Mouse (Mus musculus) left cerebral cortex, adult 11 months (tissue): ENCODE results near the gene Sparc.
"Not testable (repeated sequence)": the region's sequence is repeated elsewhere in the genome, so short reads cannot be mapped to it uniquely, and the experiment has no call there.

Experiments used
- DNase-seq: peaks from one replicate; pipeline ENCODE4 v3.0.0; 2022; ENCODE audit warnings: low spot score

Sparc gene

DNA sequence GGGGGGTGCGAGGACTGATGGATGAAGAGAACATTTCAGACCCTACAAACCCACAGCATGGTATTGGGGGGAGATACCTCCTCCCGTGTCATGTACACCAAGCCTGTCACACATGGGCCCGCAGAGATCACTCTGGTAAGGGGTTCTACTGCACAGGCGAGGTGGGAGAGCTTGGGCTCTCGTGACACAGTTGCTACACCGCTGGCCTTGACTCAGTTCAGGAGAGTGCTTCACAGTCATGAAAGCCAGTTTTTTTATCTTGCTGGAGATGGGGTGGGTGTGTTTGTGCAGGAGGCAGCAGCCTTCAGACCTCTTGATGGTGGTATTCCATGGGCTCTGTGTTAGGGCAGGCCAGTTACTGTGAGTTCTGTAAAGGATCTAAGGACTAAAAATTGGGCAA, 13.1 kb upstream of the Sparc start:
- no peak for DNase-seq

DNA sequence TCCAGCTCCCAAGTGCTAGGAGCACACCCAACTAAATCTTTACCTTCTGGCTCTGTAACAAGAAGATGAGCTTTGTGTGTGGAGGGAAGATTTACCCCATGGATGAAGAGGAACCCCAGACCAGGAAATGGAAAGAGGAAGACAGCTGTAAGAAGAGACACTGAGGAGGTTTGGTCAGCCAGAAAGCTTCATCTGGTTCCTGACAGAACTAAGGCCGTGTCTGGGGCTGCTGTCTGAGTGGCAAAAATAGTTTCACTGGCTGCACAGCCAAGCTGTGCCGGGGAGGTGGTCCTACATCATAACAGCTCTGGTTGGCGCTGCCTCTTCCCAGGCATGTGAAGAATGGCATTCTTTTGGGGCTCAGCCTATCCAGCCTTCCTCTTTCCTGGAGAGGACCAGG, 10.0 kb upstream of the Sparc start:
- no peak for DNase-seq

DNA sequence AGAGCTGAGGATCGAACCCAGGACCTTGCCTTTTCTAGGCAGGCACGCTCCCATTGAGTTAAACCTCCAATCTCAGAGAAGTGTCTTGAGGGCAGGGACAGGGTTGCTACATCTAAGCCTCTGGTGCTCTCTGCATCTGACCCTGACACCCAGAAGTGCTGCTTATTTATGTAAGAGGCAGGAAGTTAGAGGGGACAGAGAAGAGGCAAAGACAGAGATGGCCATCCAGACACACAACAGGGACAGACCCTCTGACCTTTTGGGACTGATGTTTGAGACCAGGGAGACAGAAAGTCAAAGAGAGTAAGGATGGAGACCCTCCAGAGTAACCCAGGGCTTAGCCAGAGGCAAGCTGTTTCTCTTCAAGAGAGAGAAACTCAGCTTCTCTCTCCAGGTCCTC, 7.0 kb upstream of the Sparc start:
- no peak for DNase-seq

DNA sequence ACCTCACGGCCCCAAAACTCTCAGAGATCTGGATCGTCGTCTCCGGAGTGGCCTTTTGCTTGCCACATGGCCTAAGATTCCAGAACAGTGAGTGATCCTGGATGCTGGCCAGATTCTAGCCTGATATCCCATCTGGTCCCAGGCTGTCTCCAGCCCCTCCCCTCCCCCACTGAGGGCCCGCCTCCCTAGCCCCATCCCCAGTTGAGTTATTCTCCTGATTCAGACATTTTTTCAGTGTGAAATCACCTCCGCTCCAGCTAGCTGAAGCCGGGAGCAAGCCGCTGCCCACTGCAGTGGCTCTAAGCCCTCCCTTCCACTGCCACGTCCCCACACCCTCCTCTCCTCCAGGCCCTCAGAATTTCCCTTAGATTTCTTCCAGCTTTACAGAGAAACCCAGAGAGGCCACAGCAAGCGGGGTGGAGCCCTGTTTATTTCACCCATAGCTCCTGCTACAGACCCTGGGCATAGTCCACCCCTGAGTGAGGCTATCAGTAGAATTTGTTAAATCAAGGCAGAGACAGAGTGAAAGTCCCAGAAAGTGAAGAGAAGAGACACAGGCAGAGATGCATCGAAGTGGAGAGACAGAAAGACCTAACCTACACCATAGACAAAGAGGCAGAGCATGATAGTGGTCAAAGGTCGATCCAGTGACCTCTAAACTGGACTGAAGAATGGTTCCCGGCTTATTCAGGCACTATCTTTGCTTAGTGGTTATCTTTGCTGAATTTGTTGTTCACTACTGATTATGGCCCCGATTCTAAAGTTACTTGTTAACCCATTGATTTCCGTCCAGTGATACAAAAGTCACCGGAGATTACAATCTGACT, 5.4 kb upstream of the Sparc start:
- DNase-seq, result no peak

DNA sequence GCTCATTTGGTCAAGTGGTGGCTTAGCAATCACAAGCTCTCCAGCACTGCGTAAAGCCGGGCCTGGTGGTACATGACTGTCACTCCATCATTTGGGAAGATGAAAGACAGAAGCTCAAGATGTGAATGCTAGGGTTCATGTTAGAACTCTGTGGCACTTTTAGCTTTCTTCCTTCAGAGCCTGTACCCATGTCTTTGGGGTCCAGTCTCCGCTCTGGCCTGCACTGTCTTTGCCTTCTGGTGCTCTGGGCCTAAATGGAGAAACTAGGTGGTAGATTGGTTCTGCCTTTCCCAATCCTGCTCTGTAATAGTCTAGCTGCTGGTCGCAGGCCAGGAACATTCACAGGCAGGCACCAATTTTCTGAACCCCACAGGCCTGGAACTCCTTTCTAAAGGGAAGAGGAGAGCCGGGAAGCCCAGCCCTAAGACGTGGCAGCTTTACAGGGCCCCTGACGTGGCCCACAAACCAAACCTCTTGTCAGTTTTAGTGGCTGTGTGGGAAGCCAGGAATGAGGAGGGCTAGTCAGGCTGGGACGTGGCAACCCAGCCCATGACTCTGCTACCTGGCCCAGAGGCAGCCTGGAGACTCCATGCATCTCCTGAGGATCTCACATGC, 1.9 kb upstream of the Sparc start:
- no peak for DNase-seq

DNA sequence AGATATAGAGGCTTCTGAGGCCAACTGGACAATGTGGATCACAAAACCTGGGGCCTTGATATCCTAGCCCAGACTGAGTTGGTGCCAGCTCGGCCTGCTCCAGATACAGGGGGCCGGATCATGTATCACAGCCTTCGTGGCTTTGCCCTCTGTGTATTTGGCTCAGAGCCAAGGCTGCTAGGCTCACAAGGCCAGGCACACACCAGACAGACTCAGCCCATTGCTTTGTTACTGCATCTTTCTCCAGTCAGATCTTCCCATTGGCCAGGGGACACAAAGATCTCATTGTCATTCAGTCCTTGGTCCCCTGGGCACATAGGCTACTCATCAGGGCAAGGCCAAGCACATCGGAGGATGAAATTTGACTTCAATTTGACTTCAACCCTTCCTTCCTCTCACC, 773 bp upstream of the Sparc start:
- DNase-seq, result no peak

DNA sequence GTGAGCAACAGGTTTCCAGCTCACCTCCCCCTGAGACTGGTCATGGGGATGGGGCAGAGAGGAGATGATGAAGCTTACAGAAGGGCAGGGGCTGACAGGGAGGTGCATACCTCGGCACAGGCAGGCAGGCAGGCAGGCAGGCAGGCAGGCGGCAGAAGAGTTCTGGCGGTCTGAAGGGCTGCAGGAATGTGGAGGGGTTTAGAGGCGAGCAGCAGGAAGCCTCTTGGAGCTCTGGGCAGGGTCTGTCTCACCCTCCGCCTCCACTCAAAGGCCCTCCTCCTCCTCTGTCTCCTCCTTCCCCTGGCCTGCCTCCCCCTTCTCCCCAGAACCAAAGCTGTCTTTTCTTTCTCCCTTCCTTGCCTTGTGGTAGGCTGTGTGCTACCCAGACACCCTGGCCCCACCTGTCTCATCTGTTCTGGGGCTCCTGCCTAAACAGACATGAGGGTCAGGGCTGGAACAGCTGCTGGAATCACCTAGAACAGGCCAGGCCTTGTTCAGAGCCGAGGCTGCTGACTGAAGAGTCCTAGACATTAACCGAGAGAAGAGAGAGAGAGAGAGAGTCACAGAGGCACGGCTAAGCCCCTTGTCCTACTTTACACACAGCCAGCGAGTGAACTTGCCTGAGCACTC, 3.2 kb downstream of the Sparc start:
- no peak for DNase-seq

DNA sequence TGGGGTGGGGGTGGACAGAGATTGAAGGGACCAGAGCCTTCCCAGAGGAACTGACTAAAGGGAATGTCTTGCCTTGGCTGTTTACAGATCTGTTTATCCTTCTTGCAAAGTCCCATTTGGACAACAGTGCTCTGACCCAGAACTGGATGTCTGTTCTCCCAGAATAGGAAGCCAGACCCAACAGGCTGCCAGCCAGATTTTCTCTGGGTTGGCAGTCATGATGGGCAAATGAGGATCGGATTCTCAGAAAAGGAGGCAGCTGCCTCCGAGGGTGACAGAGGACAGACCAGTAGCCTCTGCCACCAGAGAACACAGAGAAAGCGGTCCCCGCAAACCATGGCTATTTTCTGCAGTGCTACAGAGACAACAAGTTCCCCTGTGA, 3.7 kb downstream of the Sparc start:
- no peak for DNase-seq

DNA sequence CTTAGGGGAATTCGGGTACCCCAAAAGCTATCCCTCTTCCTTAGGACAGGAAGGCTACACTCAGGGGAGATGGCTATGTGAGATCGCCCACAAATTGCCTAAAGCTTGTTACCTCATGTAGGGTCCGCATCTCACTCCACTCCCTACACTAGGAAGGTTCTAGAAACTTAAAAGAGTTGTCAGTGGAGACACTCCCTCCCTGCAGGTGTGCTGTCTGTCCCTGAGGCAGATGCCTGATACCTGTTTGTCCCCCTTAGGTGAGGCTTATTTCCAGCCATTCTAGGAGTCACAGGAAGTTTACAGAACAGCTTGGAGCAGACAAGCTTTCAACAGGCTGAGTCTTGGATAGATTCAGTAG, 4.3 kb downstream of the Sparc start:
- no peak for DNase-seq

DNA sequence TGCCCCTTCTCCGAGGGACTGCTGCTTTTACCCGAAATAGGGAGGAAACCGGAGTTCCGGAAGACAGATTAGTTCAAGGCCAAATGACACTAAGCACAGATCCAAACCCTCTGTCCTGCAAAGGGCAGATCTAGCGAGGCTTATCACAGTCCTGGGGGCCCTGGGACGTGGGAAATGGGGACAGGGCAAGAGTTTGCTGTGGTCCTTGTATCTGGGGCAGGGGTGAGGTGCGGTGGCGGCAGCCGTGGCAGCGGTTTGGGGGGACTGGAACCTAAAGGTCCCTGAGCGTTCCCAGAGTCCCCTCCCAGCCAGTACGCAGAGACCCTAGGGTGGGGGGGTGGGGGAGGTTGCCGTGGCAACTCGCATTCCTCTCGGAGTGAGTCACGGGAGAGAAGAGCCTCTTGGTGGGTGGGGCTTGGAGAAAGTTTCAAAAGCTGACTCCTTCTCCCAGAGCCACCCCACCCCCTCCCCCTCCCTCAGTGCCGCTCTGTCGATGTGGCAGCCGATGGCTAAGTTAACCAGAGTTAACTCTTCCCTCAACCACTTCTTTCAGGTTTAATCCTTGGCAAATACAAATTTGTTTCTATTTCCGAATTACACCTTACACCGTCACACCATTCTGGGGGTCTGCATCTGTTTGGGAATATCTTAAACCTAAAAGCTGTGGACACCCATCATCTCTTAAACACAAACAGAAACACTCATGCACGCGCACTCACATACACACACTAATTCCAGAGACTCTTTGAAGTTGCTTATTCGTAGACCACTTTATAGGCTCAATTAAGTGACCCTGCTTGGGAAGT, 4.9 kb downstream of the Sparc start:
- DNase-seq, result no peak

DNA sequence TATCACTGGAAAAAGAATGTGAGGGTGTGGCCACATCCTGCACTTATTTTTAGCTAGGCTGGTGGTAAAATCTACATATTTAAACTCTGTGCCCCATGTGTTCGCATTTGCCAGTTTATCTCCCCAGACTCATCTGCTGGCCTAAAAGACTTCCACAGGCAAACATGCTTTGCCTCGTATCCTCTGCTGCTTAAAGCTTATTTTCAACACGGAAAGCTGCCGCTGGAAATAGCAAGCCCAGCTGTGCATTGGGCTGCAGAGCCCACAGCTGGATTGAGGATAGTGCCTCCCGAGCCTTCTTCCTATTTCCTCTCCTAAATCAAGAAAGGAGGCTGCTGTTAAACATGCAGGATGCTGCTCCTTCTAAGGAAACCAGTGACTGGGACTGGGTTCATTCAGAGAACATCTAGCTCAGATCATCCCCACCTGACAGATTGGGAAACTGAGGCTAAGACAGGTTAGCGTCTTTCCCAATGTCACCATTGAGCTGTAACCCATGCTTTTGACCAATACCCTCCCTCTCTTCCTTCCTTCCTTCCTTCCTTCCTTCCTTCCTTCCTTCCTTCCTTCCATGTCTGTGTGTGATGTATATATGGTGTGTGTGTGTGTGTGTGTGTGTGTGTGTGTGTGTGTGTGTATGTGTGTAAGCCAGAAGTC, 6.2 kb downstream of the Sparc start:
- no peak for DNase-seq

DNA sequence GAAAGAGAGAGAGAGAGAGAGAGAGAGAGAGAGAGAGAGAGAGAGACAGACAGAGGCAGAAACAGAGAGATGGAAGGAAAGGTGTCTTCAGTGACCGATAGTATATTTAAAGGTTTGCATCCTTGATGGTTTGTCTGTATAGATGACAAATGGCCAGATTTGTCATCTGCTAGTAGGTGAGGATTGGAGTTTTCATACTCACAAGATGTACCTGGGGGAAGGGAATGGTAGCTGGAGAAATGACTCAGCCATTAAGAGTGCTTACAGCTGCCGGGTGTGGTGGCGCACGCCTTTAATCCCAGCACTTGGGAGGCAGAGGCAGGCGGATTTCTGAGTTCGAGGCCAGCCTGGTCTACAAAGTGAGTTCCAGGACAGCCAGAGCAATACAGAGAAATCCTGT, 7.3 kb downstream of the Sparc start:
- not testable (repeated sequence) for DNase-seq

DNA sequence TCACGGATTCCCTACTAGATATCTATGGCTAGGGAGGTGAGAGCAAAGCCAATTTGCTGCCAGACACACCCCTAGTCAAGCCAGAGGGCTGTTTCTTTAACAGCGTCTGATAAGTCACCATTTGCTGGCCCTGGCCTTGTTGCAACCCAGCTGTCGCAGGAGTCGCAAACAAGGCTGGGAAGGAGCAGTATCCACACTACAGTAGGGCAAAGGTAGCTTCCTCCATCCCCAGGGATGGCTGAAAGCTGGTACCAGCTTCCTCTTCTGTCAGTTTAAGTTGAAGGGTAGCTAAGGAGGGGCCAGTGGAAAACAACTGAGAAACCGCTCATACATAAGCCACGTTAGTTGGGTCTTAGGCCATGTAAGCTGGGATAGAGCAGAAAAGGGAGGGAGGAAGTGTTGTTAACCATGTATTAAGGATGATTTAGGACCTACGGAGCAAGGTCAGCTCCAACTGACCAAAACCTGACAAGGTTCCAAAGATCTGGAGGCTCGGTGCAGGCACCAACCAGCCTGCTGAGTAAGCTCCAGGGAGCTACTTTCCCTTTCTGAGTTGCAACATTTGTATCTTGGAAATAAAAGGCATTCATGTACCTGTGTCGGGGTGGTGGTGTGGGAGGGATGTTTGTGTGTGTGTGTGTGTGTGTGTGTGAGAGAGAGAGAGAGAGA, 7.8 kb downstream of the Sparc start:
- no peak for DNase-seq

DNA sequence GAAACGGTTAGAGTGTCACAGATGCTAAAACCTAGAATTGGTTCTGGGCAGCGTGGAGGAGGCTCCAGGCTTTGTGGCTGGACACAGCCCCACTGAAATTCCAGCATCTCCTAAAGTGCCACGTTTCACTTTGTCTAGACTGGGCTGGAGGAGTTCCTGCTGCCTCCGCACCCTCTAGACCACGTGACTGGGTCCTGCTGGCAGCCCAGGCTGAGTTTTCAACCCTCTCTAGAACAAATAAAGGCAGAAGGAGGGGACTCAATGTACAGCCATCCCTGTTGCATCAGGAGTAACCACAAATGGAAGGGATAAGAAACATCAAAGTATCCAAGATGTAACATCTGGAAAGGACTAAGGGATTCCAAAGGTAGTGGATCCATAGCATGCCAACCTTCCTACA, 8.7 kb downstream of the Sparc start:
- no peak for DNase-seq

DNA sequence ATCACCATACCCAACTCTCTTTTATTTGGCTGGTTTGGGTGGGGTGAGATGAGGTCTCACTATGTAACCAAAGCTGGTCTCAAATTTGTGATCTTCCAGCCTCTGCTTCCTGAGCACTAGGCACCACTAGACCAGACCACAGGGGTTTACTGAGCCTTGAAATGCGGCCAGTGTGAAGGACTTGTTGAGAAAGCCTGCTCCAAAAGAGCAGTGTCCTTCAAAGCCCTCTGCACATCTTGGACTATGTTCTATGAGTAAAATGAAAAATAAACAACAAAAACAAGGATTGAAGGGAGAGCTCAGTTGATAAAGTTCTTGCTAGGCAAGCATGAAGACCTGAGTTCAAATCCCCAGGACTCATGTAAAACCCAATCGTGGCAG, 9.6 kb downstream of the Sparc start:
- no peak for DNase-seq

DNA sequence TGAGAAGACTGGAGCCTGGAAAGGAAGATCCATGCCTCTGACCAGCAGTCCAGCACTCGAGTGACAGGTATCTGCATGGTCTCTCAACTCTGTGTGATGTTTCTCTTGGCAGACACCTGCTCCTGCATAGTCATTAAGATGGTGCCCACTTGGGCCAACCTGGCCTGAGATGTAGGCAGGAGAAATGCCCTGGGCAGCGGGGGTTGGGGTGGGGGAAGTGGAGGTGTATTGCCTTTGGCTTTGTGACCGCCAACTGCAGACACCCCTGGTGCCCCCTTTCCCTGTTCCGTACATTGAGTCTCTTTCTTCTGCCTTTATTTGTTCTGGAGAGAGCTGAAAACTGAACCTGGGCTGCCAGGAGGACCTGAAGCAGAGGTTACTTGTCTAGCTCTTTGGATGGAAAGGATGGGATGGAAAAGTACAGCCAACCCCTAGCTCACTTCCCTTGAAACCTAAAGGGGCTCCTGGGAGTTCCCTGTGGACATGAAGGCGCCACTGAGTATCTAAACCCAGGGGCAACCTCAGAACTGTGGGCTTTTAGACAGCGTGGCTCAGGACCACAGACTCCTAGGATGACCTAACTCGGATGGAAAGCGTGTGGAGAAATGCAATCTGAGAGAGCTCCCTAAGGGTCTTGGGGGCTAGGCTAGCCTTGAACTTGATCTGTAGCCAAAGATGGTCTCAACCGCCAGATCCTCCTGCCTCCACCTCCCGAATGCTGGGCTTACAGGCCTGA, 10.1 kb downstream of the Sparc start:
- no peak for DNase-seq

DNA sequence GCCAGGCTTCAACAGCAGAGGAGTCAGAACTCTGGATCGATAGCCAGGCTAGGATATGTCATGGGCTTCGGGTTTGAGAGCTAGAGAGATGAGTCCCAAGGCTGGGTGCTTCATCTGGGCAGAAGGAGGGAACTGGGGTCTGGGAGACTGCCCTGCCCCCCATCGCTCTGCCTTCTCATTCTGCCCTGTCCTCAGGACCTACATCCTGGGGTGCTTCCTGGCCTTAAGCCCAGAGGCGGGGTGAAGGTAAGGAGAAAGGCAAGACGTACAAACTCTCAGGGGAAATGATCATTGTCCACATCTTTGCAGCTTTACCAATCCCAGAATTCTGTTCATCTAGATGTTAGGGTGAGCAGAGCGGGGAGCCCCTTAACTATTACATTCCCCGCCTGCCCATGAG, 10.9 kb downstream of the Sparc start:
- DNase-seq, result no peak

DNA sequence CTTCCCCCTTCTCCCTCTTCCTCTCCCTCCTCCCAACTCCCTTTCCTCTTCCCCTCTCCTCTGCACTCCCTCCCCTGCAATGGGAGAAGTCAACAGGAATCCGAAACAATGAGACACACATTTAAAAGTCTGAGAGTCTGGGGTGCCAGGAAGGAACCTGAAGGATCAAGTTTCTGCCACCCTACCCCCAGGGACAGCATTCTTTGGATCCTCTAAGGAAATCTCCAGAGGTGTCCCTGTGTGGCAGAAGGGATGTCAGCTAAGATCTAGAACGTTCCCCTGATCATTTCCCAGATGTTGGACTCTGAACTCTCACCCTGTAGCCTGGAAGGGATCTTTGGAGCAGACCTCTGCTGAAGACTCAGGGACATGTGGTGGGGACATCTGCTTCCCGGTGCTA, 12.5 kb downstream of the Sparc start:
- no peak for DNase-seq

DNA sequence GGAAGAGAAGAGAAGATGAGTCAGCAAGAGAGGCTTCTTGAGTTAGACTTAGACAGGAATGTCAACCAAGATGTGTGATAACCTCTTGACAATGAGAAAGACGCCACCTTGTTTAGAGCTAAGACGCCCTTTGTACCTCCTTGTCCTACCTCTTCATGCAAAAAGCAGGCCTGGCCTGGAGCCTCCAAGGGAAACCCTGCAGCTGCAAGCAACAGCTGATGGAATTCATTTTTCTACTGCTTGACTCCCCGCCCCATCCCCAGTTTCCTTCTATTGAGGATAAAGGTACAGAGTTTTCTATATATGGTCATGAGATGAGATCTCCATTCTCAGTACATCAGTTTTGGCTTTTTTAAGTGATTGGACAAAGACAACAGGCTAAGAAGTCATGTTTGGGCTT, 13.0 kb downstream of the Sparc start:
- DNase-seq, result no peak

DNA sequence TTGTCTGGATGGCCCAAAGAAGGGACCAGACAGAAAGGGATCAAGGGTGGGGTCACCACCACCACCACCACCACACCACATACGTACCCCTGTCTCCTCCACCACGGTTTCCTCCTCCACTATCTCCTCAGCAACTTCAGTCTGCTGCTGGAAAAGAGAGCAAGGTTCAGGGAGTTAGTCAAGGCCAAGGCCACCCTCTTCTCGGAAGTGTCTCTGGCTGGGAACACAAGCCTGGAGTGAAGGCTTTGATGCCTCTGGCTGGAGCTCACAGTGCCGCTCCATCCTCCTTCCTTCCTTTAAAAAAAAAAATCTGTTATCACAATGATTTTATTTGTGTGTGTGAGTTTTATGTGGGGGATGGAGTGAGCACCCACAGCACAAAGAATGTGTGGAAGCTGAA, 15.8 kb downstream of the Sparc start:
- no peak for DNase-seq
